Mouse (Mus musculus): Measurements from ENCODE around the gene Btd. TPM values are rescaled to one million over a fixed set of nuclear protein-coding genes. Genes with fewer than 3 reads are reported as not detected.

The Btd gene
- total RNA-seq, 4 experiments from 2014 or later, result 9.0 to 12.5 (median 11.0) TPM

DNA sequence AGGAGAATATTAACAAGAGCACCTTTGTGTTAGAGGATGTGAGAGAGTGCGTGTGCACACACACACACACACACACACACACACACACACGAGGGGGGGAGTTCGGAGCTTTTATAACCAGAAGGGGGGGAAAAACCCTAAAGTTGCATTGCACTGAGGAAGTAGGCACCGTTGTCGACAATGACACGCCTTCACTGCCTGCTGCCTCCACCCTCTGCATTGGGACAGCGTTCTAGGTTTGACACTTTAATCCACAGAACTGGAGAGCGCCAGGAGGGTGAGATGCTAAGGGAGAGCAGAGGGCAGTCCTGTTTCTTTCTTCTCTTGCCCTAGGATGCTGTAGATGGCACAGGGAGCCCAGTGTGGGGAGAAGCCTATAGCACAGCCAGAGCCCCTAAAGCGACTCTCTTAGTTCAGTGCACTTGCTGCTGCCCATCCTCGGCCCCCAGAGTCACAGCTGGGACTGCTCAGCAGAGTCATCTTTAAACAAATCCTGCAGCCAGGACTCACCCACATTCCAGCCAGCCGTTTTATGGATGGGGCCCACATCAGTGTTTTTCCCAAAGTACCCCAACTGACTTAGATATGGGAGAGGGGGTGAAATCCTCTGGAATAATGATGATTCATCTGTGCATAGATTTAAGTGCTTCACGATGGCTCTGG lies 24.2 kb downstream of the Btd start:
- DNase-seq (ENCODE audit: low spot score in 2 of 2), result no peak

DNA sequence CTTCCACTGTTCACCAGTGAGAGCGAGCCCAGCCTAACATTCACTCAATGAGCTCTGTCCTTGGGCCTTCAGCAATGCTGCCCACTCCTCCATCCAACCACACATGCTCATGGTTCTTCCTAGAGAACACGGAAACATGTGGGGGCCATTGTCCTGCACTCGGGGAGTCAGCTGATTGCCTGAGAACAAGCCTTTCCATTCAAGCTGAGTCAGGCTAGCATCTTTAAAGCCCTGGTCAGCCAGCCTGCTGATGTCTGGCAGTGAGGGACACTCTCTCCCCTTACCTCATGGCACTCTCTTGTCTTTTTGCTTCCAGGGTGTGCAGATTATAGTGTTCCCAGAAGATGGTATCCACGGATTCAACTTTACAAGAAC lies 24.7 kb downstream of the Btd start:
- DNase-seq (ENCODE audit: low spot score in 2 of 2), result peak in 1 of 2 experiments; percentile 24

DNA sequence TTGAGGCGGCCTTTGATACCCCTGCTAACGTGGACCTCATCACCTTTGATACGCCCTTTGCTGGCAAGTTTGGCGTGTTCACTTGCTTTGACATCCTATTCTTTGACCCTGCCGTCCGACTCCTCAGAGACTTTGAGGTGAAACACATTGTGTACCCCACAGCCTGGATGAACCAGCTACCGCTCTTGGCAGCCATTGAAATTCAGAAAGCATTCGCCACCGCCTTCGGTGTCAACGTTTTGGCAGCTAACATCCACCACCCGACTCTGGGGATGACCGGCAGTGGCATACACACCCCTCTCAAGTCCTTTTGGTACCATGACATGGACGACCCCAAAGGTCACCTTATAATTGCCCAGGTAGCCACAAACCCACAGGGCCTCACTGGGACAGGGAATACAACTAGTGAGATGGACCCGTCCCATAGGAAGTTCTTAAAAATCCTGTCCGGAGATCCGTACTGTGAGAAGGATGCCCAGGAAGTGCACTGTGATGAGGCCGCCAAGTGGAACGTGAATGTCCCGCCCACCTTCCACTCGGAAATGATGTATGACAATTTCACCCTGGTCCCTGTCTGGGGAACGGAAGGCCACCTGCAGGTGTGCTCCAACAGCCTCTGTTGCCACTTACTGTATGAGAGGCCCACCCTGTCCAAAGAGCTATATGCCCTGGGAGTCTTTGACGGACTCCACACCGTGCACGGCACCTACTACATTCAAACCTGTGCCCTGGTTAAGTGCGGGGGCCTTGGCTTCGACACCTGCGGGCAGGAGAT lies 26.3 kb downstream of the Btd start:
- no peak for DNase-seq (ENCODE audit: low spot score in 2 of 2)

DNA sequence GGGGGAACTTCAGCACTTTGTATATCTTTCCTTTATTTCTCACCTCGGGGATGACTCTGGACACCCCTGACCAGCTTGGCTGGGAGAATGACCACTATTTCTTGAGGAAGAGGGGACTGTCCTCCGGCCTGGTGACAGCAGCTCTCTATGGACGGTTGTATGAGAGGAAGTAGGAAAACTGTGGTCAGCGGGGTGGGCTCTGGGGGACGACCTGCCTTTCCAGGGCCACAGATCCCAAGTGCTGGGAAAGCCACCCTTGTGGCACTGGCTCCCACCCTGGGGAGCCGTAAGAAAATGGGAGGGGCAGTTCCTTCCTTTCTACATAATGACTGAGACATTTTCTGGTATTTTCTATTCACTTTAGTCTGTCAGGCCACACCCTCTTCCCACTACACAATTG lies 26.9 kb downstream of the Btd start:
- DNase-seq (ENCODE audit: low spot score in 2 of 2), result no peak

DNA sequence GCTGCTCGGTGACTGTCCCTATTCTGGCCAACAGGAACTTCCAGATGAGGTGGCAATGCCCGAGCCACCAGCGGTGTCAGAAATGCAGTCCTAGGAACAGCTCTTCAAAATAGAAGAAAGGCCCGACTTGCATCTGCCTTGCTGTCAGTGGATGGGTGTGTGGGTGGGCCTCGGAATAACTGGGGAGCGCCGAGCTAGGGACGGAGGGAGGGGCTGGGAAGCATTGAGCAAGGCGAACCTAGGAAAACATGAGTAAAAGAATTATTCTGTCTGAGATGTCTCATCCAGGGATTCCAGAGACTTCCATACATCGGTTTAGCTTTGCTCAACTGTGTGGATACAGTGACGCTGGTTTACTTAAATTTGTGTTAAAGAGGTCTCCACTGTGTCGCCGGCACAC lies 27.5 kb downstream of the Btd start:
- no peak for DNase-seq (ENCODE audit: low spot score in 2 of 2)

DNA sequence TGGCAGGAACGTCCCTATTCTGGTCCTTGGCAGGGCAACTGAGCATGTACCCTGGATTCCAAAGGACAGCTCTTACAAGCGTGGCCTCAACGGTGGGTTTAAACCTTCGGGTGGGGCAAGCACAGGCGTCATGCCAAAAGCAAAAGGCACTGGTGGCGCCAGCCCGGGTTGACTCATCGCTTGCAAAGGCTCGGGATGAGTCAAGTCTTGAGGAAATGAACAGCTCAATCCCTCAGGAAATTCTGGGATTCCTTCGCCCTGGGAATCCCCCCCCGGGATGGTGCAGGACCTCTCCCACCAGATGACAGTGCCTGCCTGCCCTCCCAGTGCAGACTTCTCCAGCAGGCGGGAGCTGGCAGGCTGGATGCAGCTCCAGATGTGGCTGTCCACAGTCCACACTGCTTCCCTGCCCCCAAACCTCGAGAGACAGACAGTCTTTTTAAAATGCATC lies 28.4 kb downstream of the Btd start:
- peak in 1 of 2 experiments; percentile 55 for DNase-seq (ENCODE audit: low spot score in 2 of 2)

DNA sequence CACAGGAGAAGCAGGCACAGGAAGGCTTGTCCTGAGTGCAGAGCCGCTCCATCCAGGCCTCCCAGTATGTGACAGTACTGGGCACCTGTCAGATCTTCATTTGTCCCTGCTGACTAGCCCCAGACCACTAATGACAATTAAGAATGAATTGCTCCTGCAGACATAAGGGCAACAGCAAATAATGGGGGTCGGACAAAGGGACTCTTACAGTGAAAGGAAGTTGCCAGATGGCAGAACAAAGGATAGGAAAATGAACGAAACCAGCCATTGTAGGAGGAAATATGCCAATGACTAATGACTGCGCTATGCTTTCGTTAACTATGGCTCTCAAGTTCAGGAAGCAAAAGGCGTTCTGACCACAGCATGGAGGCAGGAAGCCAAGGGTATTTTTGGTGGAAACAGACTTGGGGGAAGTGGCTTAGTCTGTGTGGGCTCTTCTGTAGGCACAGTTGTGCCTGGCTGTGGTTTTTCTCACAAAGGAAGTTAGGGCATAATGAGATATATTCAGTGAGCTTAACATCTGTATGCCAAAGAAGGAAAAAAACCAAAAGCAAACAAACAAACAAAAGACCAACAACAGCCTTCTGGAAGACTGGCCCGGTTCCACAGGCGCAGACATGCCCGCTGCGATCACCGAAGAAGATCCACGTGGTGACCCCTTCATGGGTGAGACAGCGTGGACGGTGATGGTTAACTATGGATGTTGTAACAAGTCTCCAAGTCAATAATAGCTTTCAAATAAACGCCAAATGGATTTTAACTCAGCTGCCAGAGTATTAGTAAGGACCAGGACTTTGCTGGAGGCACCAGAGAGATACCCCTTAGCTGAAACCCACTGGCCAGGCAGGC lies 29.0 kb downstream of the Btd start:
- DNase-seq (ENCODE audit: low spot score in 2 of 2), result no peak

DNA sequence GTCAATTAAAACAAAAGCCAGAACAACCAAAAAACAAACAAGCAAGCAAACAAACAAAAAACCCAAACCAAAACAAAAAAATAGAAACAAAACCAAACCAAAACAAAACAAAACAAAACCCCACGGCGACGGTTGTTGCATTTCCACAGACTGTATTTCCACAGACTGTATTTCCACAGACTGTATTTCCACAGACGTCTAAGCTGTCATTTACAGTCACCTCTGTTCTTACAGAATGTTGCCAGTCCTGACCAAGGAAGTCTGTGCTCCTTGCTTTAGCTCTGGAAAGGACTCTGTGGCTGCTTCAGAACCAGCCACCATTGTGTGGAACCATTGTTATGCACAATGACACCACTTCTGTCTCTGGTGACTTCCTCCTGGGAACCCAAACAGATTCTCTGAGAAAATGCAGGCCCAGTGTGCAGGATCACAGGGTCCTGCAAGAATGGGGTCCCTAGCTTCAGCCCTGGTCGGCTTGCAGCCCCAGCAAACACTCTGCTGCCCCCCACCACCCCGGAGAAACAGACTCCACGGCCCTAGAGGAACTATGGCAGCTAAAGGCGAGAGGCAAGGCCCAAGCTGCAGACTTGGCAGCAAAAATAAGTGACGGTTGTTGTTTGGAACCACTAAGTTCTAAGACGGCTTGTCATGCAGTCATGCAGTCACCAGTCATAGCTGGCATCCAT lies 30.9 kb downstream of the Btd start:
- no peak for DNase-seq (ENCODE audit: low spot score in 2 of 2)

DNA sequence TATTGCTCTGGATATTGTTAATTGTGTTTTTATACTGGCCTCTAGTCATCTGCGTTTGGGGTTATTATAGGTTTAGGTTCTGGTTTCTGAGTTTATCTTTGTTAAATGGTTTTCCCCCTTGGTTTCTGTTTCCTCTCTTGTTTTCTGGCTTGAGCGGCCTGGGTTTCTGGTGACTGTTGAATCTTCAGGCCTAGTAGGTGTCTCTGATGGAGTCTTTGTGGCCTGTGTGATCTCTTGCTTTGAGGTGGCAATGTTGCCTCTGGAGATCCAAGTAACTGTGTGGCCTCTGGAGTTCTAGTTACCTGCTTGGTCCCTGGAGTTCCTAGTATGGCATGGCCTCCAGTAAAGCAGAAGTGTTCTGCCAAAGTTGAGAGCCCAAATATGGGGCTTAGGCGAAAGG lies 39.8 kb downstream of the Btd start:
- DNase-seq (ENCODE audit: low spot score in 2 of 2), result no peak

DNA sequence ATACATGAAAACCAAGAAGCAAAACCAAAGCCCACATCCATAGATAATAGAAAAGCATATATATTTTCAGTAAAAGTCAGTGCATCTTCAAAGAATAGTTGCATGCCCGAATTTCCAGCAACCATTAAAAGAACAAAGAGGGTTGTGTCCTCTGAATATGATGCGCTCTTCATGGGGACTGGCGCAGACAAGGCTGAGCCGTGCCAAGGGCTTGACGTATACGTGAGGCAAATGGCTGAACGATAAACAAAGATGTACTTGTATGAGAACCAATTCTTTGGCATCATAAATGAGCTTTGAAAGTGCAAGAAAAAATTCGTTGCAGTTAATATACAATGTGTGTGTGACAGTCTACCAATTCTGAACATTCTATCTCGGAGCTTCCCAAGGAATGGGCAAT lies 40.5 kb downstream of the Btd start:
- DNase-seq (ENCODE audit: low spot score in 2 of 2), result peak in 1 of 2 experiments; percentile 33

DNA sequence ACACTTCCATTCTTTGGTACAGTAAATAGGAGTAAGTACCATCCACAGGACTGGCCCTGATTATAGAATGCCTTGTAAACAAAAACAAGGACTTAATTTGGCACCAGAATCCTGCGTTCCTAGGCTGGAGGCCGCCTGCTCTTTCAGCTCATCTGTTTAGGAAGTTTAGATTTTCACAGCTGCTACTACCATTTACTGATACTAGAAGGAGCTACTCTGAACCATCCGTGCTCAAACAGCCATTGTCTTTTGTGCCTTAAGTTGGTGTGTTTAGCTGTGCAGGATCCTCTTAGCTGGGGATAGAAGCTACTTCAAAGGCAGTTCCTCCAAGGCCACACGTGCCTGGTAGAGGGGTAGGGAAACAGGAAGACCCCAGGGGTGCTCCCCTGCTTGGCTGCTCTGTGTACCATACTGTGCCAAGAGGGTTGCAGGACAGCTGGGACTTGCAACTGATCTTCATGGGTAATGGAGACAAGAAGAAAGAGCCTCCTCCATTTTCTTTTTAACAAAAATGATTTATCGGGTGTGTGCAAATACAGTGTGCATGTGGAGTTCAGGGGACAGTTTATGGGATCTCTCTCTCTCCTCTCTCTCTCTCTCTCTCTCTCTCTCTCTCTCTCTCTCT lies 41.2 kb downstream of the Btd start:
- no peak for DNase-seq (ENCODE audit: low spot score in 2 of 2)

DNA sequence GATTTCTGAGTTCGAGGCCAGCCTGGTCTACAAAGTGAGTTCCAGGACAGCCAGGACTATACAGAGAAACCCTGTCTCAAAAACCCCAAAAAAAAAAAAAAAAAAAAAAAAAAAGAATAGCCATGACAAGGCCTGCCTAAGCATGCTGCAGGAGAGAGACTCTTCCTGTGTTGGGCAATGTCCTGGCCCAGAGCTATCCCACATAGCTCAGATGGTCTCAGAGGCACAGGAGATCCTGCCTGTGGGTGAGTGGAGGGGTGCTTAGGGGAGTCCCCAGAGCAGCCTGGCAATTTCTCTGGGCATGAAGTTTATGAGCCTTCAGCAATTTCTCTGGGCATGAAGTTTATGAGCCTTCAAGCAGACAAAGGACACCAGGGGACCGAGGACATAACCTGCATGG lies 42.8 kb downstream of the Btd start:
- no peak for DNase-seq (ENCODE audit: low spot score in 2 of 2)

DNA sequence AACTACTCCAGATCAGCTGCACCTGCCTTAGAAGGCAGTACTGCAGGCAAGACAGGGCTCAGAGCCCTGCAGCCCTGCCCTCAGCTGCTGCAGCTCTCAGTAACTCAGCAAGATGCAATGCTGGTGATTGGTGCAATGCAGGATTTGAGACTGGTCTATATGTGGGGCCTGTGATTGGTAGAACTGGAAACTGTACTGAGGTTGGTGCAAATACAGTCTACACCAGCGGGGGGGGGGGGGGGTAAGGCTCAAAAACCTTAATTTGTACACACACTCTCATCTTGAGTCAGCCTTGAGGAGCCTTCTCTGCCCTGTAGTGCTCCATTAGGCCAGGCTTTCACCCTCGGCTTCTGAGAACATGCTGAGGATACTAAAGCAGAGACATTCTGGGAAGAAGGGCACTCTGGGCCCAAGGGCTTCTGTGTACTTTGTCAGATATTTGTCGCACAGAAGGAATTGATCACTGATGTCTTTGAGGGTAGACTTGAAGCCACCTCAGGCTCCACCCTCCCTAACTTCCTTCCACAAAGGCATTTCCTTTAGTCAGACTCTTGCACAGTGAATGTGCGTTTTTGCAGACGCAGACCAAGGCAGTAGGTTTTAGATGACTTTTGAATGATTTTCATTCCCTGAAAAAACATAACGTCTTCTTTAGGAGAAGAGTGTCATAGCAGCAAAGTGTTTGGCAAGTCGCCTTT lies 43.7 kb downstream of the Btd start:
- DNase-seq (ENCODE audit: low spot score in 2 of 2), result no peak

DNA sequence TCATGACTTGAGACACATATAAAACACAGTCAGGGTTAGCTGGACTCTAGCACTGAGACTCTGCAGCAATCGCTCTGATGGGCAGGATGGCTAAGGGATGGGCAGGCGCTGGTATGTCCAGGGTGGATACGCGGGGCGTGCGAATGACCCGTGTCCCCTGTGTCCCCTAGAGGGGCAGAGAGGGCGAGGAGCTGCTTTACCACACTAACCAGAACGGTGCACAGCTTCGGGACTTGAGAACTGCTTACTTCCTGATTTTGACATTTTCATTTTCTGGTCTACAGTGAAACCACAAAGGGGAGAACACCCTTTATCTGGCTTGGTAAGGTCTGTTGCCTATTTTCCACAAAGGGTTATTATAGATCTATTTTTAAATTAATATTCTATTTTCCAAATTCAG lies 44.9 kb downstream of the Btd start:
- no peak for DNase-seq (ENCODE audit: low spot score in 2 of 2)

DNA sequence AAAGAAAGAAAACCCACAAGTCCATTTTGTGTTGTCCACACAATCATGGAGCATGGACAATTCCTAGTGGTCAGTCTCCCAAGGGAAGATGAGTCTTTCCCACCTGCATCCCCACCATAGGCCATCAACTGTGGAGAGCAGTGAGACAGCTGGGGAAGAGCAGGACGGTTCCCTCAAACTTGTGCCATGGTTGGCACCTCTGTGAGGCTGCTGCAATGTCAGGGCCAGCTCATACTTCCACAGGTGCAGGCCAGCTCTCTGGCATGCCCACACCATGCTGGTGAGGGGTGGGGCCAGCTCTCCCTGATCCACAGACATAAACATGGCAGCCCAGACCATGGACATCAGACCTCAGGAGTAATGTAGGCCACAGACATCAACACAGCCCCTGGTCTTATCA lies 45.4 kb downstream of the Btd start:
- no peak for DNase-seq (ENCODE audit: low spot score in 2 of 2)

DNA sequence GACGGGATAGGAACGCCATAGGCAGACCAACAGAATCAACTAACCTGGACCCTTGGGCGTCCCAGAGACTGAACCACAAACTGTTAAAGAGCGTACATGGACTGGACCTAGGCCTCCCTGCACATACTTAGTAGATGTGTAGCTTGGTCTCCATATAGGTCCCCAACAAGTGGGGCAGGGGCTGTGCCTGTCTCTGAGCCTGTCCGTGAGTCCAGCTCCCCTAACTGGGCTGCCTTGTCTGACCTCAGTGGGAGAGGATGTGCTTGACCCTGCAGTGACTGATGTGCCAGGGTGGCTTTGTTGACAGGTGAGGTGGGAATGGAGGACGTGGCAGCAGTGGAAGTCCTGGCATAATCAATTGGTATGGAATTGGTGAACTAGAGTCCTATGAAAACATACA lies 51.7 kb downstream of the Btd start:
- DNase-seq (ENCODE audit: low spot score in 2 of 2), result no peak

DNA sequence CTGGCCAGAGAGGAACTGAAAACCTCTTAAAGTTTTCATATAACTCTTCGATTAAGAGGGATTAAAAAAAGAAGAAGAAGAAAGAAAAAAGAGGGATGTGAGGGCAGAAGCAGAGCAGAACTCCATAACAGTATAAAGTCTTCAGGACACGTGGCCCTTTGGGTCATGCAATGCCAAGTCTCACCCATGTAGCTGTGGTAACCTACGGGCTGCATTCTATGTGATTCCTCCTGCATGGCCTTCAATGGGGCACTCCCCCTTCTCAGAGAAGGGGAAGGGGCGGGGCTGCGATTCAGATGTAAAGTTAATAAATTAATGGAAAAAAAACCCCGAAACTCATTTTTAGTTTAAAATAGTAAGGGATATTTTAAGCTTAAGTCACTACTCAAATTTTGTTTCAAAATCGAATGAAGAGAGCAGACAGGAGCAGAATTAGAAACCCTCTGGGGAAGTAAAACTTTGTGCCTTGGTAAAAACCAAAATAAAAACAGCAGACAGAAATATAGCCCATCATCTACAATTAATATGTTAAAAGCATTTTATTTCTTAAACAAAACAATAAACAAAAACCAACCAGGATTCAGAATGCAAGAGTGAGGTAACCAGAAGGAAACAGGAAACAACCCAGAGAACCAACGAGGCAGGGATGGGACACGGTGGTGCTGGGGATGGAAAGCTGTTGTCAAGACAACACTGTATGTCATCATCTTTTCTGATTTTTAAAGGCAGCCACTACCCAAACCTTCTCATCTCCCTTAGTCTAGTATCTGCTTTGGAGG lies 55.6 kb downstream of the Btd start:
- DNase-seq (ENCODE audit: low spot score in 2 of 2), result no peak

DNA sequence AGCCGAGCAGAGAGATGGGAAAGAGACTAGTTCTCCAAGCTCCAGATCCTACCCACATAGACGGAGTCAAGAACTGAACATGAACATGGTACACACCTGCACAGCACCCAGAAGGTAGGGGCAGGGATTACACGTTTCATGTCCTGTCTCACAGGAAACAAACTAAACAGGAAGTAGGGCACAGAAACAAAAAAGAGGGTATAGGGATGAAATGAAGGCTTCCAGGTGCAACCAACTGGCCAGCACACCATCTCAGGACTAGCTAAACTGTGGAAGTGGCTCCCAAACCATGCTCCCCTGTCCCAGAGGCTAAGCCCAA lies 56.1 kb downstream of the Btd start:
- no peak for DNase-seq (ENCODE audit: low spot score in 2 of 2)

DNA sequence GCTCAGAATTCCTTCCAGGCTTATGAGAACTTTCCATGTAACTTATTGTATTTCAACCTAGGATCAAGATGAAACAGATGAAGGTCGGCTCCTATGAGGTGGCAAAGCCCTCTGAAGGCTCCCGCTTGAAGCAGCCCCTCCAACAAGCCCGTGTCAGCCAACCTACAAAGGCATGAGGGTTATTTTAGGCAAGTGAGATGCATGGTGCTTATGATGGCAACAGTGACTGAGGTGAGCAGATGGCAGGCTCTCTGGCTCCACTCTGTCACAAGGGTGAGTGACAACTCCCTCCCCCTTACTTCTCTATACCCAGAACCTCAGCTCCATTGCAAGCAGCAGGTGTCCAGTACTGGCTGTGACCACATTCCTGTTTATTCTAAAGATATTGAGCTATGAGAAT lies 56.5 kb downstream of the Btd start:
- no peak for DNase-seq (ENCODE audit: low spot score in 2 of 2)

DNA sequence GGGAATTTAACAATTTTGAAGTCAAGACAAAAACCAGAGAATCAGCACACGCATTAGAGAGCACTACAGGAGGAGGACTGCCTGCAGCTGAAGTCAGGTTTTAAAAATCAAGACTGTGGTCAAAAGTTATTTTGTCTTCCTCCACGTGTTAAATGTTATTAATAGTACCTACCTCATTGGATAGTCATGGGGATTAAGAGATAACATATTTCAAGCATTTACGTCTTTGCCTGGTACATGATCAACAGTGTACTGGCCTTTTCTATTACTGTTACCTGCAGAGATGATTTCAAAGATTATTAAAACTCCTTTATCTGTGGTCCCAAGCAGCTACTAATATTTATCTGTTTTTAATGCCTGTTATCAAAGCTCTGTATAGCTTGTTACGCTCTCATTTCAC lies 56.9 kb downstream of the Btd start:
- no peak for DNase-seq (ENCODE audit: low spot score in 2 of 2)
